Mouse (Mus musculus) lung, embryonic 16.5 days (tissue): ENCODE results near the gene Ifrd2. TPM values are rescaled to one million over a fixed set of nuclear protein-coding genes. Genes with fewer than 3 reads are reported as not detected.

Experiments used
- ATAC-seq: fragments of 200-750 bp; cut with Nextera tagmentation; 2 replicates; pipeline ENCODE4 v1.8.0; 2017; ENCODE audit warnings: low read depth, mild to moderate bottlenecking, moderate library complexity
- H3K27ac ChIP-seq: fragments of 300-500 bp; sonication (generic); 2 replicates; pipeline ENCODE4 v1.5.1; 2014; ENCODE audit warnings: mild to moderate bottlenecking, control low read depth, low read length
- H3K27me3 ChIP-seq: fragments of 300-500 bp; sonication (generic); 2 replicates; pipeline ENCODE4 v1.6.1; 2014; ENCODE audit warnings: low read depth, low read length, mixed read lengths; ENCODE audit not compliant: control insufficient read depth, insufficient read depth
- H3K36me3 ChIP-seq: fragments of 300-500 bp; sonication (generic); 2 replicates; pipeline ENCODE4 v1.6.1; 2014; ENCODE audit warnings: low read length; ENCODE audit not compliant: control insufficient read depth, insufficient read depth
- H3K4me1 ChIP-seq: fragments of 300-500 bp; sonication (generic); replicated peaks from 2 replicates; pipeline ENCODE4 v1.6.1; 2014; ENCODE audit warnings: low read length, mixed read lengths; ENCODE audit not compliant: control insufficient read depth, insufficient read depth
- H3K4me2 ChIP-seq: fragments of 300-500 bp; sonication (generic); 2 replicates; pipeline ENCODE4 v1.6.1; 2014; ENCODE audit warnings: low read depth, low read length, control low read depth
- H3K4me3 ChIP-seq: fragments of 300-500 bp; sonication (generic); 2 replicates; pipeline ENCODE4 v1.5.1; 2014; ENCODE audit warnings: mild to moderate bottlenecking, low read length, control low read depth
- H3K9ac ChIP-seq: fragments of 300-500 bp; sonication (generic); 2 replicates; pipeline ENCODE4 v1.6.1; 2014; ENCODE audit warnings: low read length, control low read depth
- H3K9me3 ChIP-seq: fragments of 300-500 bp; sonication (generic); 2 replicates; pipeline ENCODE4 v1.6.1; 2016; ENCODE audit warnings: low read length; ENCODE audit not compliant: control insufficient read depth
- WGBS: fragments of 180-500 bp; shearing (Covaris S2); extraction: QIAGEN DNeasy Blood & Tissue Kit; methylation state at CpG from one replicate; pipeline ENCODE4 v1.1.7; 2014; 5-methylcytosine and 5-hydroxymethylcytosine counted together
- polyA plus RNA-seq: library from polyadenylated mRNA; unstranded; fragments of >200 nt; fragmentation: Nextera tagmentation; extraction: Ambion mirVana; gene quantifications from 2 replicates; pipeline ENCODE4 v1.2.1, GENCODE M21; 2015

Gene Ifrd2
- polyA plus RNA-seq, 1 experiment from 2014 or later, result 44.1 TPM

- no peak for ATAC-seq
- Histone ChIP-seq H3K27me3 (no peaks in the 10 kb centered on the region), H3K4me3 (peak overlapping the region; percentile 54), H3K9ac (peak overlapping the region; percentile 73), H3K9me3 (no peaks in the 10 kb centered on the region), H3K27ac (peak overlapping the region; percentile 18; the same call in 1 of the 2 replicates), H3K36me3 (no peaks in the 10 kb centered on the region), H3K4me2 (peak overlapping the region; percentile 91), H3K4me1 (peaks cover 45% of the 10 kb centered on the region)
- WGBS, result 29% methylated on average over 23 of the region's 23 CpGs
Measured at GRCm38 (mm10) chr9:107550491-107551116, 36.8 kb upstream of the Ifrd2 start.

GRCm38 (mm10) chr9:107551117-107551889 is 36.1 kb upstream of the Ifrd2 start, which contains the start of gene Rassf1:
Rassf1 (plus strand) TSS chr9:107551555.
- peak; percentile 56 for ATAC-seq
- H3K4me2 ChIP-seq, result peak within 1 kb of the TSS; percentile 91
- H3K9me3 ChIP-seq, result no peaks in the 10 kb centered on the region
- peaks cover 52% of the 10 kb centered on the region for H3K4me1 ChIP-seq
- H3K4me3 ChIP-seq, result peak within 1 kb of the TSS; percentile 54
- peak within 1 kb of the TSS; percentile 77 for H3K27ac ChIP-seq
- peak within 1 kb of the TSS; percentile 73 for H3K9ac ChIP-seq
- H3K27me3 ChIP-seq, result no peaks in the 10 kb centered on the region
- no peaks in the 10 kb centered on the region for H3K36me3 ChIP-seq
- 1% methylated on average over 54 of the region's 63 CpGs for WGBS

- no peaks in the 10 kb centered on the region for H3K27me3 ChIP-seq
- H3K27ac ChIP-seq, result peak overlapping the region; percentile 77
- WGBS, result 7% methylated on average over 8 of the region's 8 CpGs
- H3K36me3 ChIP-seq, result no peaks in the 10 kb centered on the region
- peak overlapping the region; percentile 91 for H3K4me2 ChIP-seq
- no peaks in the 10 kb centered on the region for H3K9me3 ChIP-seq
- peak overlapping the region; percentile 54 for H3K4me3 ChIP-seq
- no peak for ATAC-seq
- peak overlapping the region; percentile 73 for H3K9ac ChIP-seq
- peaks cover 52% of the 10 kb centered on the region for H3K4me1 ChIP-seq
Measured at GRCm38 (mm10) chr9:107551890-107552355, 35.5 kb upstream of the Ifrd2 start.

GRCm38 (mm10) chr9:107552690-107553393 is 34.6 kb upstream of the Ifrd2 start:
- Histone ChIP-seq H3K9ac (peak overlapping the region; percentile 14; the same call in 1 of the 2 replicates), H3K27ac (peak overlapping the region; percentile 92)

GRCm38 (mm10) chr9:107553541-107554318 is 33.7 kb upstream of the Ifrd2 start:
- Histone ChIP-seq H3K27me3 (no peaks in the 10 kb centered on the region), H3K9me3 (no peaks in the 10 kb centered on the region), H3K9ac (peak overlapping the region; percentile 78), H3K4me1 (peaks cover 46% of the 10 kb centered on the region), H3K27ac (peak overlapping the region; percentile 92), H3K4me3 (peak overlapping the region; percentile 83), H3K4me2 (peak overlapping the region; percentile 91), H3K36me3 (peaks cover 12% of the 10 kb centered on the region)
- WGBS, result 5% methylated on average over 37 of the region's 37 CpGs
- ATAC-seq, result peak; percentile 32

More at GRCm38 (mm10) chr9:107552690-107553393, 34.6 kb upstream of the Ifrd2 start:
- H3K27me3 ChIP-seq, result no peaks in the 10 kb centered on the region
- H3K36me3 ChIP-seq, result peaks cover 5% of the 10 kb centered on the region
- ATAC-seq, result no peak
- H3K4me2 ChIP-seq, result peak overlapping the region; percentile 91
- peak overlapping the region; percentile 83 for H3K4me3 ChIP-seq
- peaks cover 46% of the 10 kb centered on the region for H3K4me1 ChIP-seq
- 73% methylated on average over 5 of the region's 5 CpGs for whole genome bisulfite sequencing
- H3K9me3 ChIP-seq, result no peaks in the 10 kb centered on the region

- Histone ChIP-seq H3K36me3 (peaks cover 19% of the 10 kb centered on the region), H3K9me3 (no peaks in the 10 kb centered on the region), H3K4me2 (peak overlapping the region; percentile 91), H3K4me3 (peak overlapping the region; percentile 83), H3K27me3 (no peaks in the 10 kb centered on the region), H3K9ac (peak overlapping the region; percentile 91), H3K27ac (peak overlapping the region; percentile 99), H3K4me1 (peaks cover 46% of the 10 kb centered on the region)
- under 1% methylated on average over 53 of the region's 53 CpGs for WGBS
- peak; percentile 90 for ATAC-seq
Measured at GRCm38 (mm10) chr9:107554319-107554825, 33.1 kb upstream of the Ifrd2 start.

GRCm38 (mm10) chr9:107555031-107555457 is 32.4 kb upstream of the Ifrd2 start:
- Histone ChIP-seq H3K9me3 (no peaks in the 10 kb centered on the region), H3K27ac (peak overlapping the region; percentile 99), H3K9ac (peak overlapping the region; percentile 91), H3K4me3 (peak overlapping the region; percentile 83), H3K27me3 (no peaks in the 10 kb centered on the region), H3K36me3 (peaks cover 20% of the 10 kb centered on the region), H3K4me2 (peak overlapping the region; percentile 91), H3K4me1 (peaks cover 46% of the 10 kb centered on the region)
- peak; percentile 15 for ATAC-seq
- under 1% methylated on average over 23 of the region's 23 CpGs for WGBS

GRCm38 (mm10) chr9:107555701-107556100 is 31.7 kb upstream of the Ifrd2 start:
- no peaks in the 10 kb centered on the region for H3K9me3 ChIP-seq
- H3K27ac ChIP-seq, result peak overlapping the region; percentile 99
- peak overlapping the region; percentile 91 for H3K9ac ChIP-seq
- WGBS, result 30% methylated on average over 2 of the region's 2 CpGs
- H3K36me3 ChIP-seq, result peaks cover 22% of the 10 kb centered on the region
- H3K27me3 ChIP-seq, result no peaks in the 10 kb centered on the region
- peak overlapping the region; percentile 91 for H3K4me2 ChIP-seq
- no peak for ATAC-seq
- H3K4me1 ChIP-seq, result peaks cover 43% of the 10 kb centered on the region
- peak overlapping the region; percentile 83 for H3K4me3 ChIP-seq
